Mouse (Mus musculus) spleen, postnatal 4 days (tissue): ENCODE data around the gene BC034090.
"Not testable (repeated sequence)": the region's sequence is repeated elsewhere in the genome, so short reads cannot be mapped to it uniquely, and the experiment has no call there.

ENCODE experiments used
- DNase-seq, 2 experiments: peaks; one replicate each; pipeline ENCODE4 v3.0.0; 2022; ENCODE audit warnings: low spot score in 2 of 2

Gene BC034090

GRCm38 (mm10) chr1:155243797-155244770 is at the start of gene BC034090:
TSS of gene BC034090 (minus strand) at chr1:155244444.
- DNase-seq, result no peak

DNA sequence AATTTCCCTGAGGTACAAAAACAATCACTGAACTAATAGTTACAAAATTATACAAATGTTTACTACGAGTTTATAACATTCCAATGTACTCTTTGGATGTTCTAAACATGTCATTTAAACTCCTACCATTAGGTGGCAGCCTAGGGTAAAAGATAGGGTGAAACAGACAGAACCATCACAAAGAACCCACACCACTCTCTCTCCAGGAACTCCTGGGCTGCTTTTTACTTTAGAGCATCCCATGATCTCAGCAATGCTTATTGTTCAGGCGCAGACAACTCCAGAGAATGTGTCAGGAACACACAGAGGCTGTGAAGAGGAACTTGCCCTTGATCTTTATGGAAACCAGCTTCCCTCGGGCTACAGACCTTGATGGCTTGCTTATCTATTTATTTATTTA is 49.2 kb upstream of the BC034090 start:
- no peak for DNase-seq

GRCm38 (mm10) chr1:155289411-155289810 is 45.2 kb upstream of the BC034090 start:
- no peak for DNase-seq

DNA sequence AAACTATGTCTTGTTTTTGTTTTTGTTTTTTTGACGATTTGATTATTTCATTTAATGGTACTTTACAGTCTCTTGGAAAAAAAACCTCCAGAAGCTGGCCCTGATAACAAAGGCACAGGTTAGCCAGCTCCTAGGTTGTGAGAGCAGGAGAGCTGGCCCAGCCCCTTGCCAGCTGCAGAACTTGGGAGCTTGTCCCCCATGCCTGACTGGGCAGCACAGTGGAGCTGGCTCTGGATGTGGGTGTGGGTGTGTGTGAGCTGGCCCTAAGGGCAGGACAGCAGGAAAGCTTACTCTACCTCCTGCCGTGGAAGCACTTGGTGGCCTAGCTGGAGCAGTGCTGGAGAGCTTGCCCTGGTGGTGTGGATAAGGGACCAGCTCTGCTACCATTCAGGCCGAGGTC is 43.8 kb upstream of the BC034090 start:
- DNase-seq, result no peak

DNA sequence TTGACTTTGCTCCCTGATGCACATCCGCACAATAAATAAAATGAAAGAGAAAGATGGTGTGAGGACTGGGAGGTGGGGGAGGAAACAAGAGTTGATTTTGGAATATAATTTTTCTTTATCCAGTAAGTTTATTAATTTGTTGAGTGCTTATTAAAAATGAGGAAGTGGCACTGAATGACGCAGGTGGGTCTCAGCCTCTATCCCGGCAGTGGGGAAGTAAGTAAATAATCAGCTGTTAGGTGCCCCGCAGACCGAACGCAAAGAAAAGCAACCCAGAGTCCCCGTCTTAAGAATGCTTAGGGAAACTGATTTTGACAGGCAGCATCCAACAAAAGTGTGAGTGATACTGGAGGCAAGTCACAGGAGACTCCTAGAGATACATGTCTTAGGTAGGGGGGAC is 39.6 kb upstream of the BC034090 start:
- no peak for DNase-seq

- DNase-seq, result peak; percentile 53 to 74
These were observed 37.0 kb upstream of the BC034090 start for GRCm38 (mm10) chr1:155281003-155281793.

- no peak for DNase-seq
These were observed 36.1 kb upstream of the BC034090 start for GRCm38 (mm10) chr1:155280306-155280705.

GRCm38 (mm10) chr1:155276381-155277033 is 32.3 kb upstream of the BC034090 start:
- no peak for DNase-seq

GRCm38 (mm10) chr1:155275793-155276192 is 31.5 kb upstream of the BC034090 start:
- no peak for DNase-seq

DNA sequence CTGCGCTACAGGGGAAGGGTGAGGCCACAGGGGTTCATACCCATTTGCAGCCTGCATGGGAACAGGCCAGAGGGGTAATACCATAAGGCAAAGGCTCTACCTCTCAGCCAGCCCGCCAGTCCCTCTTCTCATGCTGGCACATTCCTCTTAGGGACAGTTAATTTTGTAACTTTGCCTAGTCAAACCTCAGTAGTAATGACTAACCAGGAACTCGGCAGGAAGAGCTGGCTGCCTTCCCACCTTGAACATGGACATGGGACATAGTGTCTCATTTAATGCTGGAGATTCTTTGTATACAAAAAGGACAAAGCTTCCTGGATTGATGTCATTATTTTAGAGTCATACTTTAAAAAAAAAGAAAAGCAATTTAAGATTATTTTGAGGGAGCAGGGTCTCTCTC is 30.7 kb upstream of the BC034090 start:
- no peak for DNase-seq

DNA sequence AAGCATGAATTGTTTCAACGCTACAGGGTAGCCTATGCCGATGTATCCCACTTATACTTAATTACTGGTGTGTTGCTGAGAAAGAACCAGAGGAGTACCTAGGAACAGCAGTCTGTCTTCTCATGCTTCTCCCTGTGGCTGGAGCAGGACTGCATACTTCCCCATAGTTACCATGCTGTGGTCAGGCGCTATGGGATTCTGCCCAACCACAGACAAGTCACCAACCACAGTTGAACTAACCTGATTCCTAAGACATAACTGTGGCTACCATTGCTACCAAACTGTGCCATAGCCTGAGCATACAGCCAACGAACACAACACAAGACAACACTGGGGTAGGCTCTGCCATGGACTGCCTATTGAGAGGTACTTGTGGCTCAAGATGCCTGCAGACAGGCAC is 28.7 kb upstream of the BC034090 start:
- peak in 1 of 2 experiments; percentile 51 for DNase-seq

DNA sequence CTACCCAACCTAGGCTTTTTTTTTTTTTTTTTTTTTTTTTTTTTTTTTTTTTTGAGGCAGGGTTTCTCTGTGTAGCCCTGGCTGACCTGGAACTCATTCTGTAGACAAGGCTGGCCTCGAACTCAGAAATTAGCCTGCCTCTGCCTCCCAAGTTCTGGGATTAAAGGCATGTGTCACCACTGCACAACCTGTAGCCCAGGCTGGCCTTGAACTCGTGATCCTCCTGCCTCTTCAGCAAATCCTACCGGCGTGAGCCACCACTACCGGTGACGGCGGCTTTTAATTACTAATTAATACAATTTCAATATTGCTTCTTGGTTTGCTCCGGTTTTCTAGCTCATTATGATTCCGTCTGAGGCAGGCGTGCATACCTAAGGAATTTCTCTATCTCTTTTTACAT is 18.3 kb upstream of the BC034090 start:
- DNase-seq, result not testable (repeated sequence)

- DNase-seq, result no peak
These were observed 10.1 kb upstream of the BC034090 start for GRCm38 (mm10) chr1:155254309-155254708.

GRCm38 (mm10) chr1:155253126-155253525 is 8.9 kb upstream of the BC034090 start:
- no peak for DNase-seq

DNA sequence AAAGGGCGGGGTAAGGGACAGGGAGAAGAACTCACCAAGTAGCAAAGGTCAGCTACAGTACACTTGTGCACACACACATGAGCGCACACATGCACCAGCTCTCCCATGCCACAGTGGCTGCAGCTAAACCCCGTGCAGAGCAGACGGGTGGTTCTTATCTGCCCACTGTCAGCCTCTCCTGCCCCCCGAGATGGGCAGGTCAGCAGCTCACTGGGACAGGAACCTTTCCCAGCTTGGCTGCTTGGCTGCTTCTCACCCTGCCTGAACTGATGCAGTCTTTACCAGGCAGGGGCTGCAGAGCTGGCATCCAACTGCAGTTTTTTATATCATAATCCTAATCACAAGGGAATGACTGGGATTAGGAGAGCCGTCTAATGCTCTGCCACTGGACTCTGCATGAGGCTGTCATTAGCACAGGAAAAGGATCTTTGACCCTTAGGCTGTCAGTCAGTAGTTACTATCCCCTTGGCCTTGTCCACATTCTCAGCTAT is 8.4 kb upstream of the BC034090 start:
- no peak for DNase-seq

DNA sequence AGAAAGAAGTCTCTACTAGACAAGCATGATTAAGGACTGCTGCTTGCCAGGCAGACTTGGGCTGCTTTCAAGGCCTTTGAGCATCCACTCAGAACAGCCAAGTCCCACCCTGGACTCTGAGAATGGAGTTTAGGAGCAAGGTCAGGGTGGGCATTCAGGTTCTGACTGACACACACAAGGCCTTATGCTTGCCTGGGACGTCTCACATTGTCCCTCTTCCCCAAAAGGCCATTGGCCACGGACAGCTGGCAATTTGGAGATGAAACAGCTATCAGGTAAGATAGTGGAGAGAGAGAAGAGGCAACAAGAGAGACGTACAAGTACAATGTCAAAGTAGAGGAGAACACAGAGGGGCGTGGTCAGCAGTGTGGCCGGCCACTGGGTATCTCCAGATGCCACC is 7.4 kb upstream of the BC034090 start:
- no peak for DNase-seq

GRCm38 (mm10) chr1:155250531-155251135 is 6.4 kb upstream of the BC034090 start:
- DNase-seq, result no peak

DNA sequence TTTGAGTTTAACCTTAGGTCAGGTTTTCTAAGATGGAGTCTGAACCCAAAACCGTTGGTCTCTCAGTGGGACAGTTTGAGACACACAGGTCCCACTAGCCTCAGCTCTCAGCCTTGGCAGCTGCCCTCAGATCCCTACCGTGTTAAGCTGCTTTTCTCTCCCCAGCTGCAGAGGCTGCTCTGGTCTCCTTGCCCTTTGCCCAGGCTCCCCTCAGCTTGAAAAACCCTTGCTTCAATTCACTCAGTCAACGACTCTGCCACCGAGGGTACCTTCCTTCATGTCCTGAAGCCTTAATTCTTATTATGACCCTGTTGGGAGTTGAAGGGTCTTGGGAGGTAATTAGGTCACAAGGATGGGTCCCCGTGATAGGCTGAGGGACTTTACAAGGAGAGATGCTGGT is 5.7 kb upstream of the BC034090 start:
- no peak for DNase-seq

DNA sequence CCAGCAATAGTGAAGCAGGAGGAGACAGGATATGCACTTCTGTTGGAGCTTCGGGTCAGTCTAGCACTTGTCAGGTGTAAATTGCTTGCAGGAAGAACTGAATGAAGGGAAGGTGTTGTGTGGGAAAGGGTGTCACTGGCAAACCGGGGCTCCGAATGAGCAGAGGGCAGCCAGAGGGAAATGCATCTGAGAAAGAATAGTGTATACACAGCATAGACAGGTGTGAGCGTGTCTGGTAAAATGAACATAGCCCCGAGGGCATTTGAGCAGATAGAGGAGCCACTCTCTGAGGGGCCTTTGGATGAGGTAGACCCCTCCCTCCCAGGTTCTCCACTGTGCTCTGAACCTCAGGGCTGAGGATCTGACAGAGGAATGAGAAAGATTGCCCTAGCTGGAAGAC is 3.8 kb upstream of the BC034090 start:
- DNase-seq, result no peak

DNA sequence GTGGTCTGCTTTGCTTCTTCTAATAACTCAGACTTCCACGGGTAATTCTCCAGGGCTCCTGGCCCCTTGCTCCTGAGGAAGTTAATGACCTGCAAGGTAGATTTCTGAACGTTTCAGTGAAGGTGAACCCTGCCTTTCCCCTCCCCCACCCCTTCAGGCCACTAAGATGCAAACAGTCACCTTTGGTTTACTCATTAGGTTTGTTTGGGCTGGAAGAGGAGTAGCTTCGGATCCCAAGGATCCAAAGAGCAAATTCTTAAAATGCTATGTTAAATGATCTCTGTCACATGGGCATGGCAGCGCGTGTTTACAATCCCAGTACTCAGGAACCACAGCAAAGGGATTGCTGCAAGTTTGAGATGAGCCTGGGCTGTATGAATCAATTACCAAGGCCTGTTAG is 3.2 kb upstream of the BC034090 start:
- DNase-seq, result no peak

DNA sequence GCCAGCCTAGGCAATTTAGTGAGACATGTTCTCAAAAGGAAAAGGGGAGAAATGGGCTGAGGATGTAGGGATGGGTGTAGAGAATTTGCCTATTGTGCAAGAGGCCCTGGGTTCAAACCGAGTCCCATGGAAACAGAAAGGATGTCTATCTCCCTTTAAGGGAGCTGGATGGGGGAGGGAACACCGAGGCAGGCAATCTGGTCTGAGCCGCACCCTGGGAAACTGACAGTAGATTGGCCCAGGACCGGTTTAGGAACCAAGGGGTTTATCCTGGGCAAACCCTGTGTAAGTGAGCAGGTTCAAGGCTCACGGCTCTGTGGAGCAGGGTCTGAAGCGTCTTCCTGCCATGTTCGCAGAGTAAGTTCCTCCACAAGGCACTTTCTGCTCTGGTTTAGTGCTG is 1.3 kb upstream of the BC034090 start:
- no peak for DNase-seq

DNA sequence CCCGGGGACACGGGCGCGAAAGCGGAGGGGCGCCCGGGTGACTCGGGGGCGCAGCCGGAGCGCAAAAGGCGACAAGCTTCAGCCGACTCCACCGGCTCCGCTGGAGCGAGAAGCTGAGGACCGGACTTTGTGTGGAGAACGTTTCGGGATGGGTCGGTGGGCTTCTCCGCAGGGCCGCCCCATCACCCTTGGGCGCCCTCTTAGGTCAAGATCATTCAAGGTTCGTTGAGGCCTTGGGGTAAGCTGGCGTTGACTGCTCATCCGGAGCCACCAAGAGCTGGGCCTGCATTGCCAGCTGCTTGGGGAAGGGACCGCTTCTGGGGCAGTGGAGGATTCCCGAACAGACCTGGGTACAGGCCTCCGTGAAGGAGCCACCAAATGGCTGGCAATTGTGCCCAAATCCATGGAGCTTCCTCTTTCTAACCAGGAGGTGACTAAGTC is 547 bp upstream of the BC034090 start:
- DNase-seq, result no peak
